Mouse (Mus musculus) heart, embryonic 11.5 days (tissue): Measurements from ENCODE around the gene Syf2. TPM values are rescaled to one million over a fixed set of nuclear protein-coding genes. Genes with fewer than 3 reads are reported as not detected.

Experiments used
- polyA plus RNA-seq: library from polyadenylated mRNA; unstranded; fragments of >200 nt; fragmentation: Nextera tagmentation; extraction: Ambion mirVana; gene quantifications from 2 replicates; pipeline ENCODE4 v1.2.1, GENCODE M21; 2014

Gene Syf2
- polyA plus RNA-seq, 1 experiment from 2014 or later: 59.5 TPM

Other genes with a start within 250 kb of the Syf2 start
- gene Man1c1, start 226.6 kb upstream of the Syf2 start, polyA plus RNA-seq: 8.6 and 9.3 TPM in 2 replicates
- 11.4 and 13.5 TPM in 2 replicates for gene Ldlrap1, start 162.9 kb upstream of the Syf2 start, polyA plus RNA-seq
- 20.7 and 22.6 TPM in 2 replicates for gene Maco1, start 77.6 kb upstream of the Syf2 start, polyA plus RNA-seq
- gene Rhd, start 66.4 kb upstream of the Syf2 start, polyA plus RNA-seq: 54.0 and 68.6 TPM in 2 replicates
- gene Tmem50a, start 15.9 kb upstream of the Syf2 start, polyA plus RNA-seq: 149 and 150 TPM in 2 replicates
- gene Rsrp1, start 7.3 kb upstream of the Syf2 start, polyA plus RNA-seq: 331 and 353 TPM in 2 replicates
- gene Runx3, start 189.8 kb downstream of the Syf2 start, polyA plus RNA-seq: 0.06 TPM in 1 of 2 replicates, not detected in the other